Mouse (Mus musculus) cerebellum, postnatal 10 days (tissue): ENCODE measurements around the gene Uqcrq.

Source experiments
- DNase-seq, 2 experiments: peaks; one replicate each; pipeline ENCODE4 v3.0.0; 2021; ENCODE audit warnings: mixed read lengths in 2 of 2

Uqcrq gene

DNA sequence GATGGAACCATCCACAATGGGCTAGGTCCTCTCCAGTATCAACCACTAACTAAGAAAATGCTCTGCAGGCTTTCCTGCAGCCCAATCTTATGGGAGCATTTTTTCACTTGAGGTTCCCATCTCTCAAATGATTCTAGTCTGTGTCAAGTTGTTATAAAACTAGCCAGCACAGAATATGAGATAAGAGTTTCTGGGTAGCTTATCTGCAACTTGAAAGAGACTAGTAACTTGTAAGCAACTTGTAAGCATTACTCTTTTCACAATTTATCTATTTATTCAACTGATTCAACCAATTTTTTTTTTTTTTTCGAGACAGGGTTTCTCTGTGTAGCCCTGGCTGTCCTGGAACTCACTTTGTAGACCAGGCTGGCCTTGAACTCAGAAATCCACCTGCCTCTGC, 27.0 kb downstream of the Uqcrq start:
- no peak for DNase-seq

DNA sequence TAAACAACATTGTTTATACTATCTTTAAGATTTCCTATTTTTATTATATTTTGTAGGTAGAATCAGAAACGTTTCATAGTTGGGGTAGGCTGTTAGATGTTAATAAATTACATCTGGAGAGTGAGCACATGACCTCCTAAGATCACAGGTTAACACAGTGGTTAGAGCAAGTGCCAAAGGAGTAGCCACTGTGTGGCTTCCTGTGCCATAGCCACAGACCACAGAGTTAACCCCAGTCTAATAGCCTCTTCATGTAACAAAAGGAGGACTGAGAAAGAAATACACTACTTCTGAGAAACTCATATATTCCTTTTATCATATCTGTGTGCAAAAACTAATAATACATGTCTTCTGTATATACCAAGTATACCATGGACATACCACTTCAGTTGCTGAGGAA, 36.8 kb downstream of the Uqcrq start:
- no peak for DNase-seq

DNA sequence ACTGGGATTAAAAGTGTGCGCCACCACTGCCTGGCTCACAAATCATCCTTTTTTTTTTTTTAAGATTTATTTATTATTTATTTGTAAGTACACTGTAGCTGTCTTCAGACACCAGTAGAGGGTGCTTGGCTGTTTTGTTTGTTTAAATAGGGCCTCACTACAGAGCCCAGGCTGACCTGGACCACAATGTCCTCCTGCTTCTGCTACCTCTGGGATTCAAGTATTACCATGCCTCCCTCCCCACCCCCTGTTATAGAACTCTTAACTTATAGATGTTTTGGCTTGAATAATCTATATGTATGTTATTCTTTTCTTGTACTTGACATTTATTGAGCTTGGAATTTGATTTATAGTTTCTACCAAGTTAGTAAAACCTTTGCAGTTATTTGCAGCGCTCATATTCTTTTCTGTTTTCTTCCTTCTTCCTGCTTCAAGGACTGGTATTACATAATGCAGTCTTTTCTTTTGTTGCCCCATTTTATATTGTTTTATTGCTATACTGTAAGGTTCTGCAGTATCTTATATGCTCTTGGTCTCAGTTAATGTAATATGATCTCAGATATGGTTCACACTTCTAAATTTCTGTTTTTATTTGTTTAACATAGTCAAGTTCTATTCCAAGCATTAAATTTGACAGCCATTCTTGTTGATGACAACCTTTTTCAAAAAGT, 46.7 kb downstream of the Uqcrq start:
- no peak for DNase-seq

DNA sequence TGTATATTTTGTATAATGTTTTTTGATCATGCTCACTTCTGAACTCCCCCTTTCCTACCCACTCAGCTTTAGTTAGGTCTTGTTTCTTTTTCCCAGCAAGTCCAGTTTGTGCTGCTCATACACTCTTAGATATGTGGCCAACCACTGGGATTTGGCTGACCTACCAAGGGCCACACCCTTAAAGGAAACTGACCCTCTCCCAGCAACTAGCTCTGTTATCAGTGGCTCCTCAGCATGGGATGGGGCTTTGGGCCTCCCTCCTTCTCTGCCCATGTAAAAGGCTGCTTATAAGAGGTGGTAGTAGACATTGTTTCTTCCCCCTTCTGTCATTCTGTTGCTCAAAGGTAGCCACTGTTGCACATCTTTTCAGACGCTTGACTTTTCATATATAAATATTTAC, 51.7 kb downstream of the Uqcrq start:
- no peak for DNase-seq
